Mouse (Mus musculus) embryo, embryonic 11.5 days (tissue): ENCODE results near the gene Plpp7.

Experiments used
- DNase-seq: peaks from one replicate; pipeline ENCODE4 v3.0.0-alpha.2; 2012; ENCODE audit warnings: low read depth, low spot score

Plpp7 gene

DNA sequence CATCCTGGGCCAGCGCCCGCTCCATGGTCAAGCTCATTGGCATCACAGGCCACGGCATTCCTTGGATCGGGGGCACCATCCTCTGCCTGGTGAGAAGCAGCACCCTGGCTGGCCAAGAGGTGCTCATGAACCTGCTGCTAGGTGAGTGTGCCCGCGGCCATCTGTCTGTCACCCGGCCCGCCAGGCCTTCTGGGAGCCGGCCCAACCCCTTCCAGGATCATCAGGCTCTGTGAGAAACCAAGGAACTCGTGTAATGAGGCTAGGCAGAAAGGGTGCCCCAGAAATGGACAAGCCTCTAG lies 743 bp downstream of the Plpp7 start:
- DNase-seq: no peak

DNA sequence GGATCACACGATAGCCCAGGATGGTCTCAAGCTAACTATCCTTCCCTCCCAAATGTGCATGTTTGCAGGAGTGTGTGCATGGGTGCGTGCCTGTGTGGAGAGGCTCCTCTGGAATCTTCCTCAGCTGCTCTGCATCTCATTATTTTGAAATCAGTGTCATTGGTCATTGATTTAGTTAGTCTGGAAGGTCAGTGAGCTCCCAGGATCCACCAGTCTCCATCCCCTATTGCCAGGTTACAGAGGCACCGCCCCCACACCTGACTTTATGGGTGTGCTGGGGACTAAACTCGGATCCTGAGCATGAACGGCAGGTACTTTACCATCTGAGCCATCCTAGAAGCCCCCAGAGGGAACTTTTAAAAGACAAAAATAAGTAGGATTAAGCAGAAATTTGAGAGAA lies 7.6 kb downstream of the Plpp7 start:
- DNase-seq: no peak

DNA sequence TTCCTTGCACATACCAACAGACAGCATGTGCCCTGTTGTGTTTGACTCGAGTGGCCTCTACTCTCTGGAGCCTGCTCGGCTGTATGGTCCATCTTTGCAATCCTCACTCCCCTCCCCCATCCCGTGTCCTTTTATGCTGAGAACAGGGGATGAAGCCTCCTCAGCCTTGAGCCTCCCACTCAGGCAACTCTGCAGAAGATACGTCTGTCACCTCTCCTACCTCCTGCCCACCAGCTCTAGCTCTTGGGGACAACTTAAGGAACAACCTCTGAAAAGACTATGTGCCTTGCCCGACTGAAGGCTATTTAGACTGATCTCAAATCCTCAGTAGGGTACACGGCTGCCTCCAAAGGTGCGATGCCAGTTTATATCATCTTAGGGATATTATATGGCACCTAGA lies 8.2 kb downstream of the Plpp7 start:
- no peak for DNase-seq

DNA sequence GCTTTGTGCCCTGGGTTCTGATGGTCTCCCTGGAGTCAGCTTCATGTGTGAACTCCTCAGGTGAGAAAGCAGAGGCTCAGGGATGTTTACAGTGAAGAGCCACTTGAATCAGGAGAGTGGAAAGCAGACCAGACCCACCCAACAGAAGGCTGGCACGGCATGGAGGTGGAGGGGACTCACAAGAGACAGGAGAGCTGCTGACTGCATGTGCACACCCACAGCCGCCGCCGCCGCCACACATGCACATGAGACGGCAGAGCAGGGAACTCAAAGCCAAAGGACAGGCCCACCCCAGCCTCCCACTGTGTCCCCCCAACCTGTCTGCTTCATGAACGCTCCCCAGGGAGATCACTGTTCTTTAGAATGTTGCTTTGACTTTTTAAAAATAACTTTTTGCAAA lies 8.8 kb downstream of the Plpp7 start:
- no peak for DNase-seq

DNA sequence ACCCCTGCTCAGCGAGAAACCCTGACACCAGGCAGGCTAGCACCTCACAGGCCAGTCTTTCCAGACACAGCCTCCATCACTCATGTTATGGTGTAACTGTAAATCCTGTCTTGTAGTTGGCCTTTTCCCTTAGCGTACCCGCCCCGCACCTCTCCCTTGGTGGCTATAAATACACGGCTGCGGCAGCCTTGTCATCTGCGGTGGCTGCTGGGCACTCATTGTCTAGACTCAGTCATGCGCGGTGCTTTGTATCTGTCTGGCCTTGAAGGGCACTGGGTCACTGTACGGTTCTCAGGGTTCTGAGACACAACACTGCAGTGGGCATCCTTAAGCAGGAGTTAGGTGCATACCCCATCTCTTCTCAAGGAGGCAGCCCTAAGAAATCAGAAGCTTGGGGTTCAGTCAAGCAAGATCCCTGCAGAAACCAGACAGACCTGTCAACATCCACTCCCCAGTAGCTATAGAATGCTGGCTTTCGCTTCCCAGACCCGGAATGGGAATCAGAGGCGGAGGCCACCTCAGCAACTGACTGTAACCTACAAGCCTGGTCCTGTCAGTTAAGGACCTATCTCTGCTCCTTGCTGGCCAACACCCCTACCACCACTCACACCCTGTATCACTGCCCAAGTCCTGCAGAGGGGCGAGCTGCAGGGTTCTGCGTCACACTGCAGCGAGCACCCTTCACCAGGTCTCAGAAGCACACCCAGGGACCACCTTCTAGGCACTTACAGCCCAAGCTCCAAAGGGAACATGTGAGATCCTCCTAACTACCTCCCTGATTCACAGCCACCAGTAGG lies 10.0 kb downstream of the Plpp7 start:
- DNase-seq: no peak

- DNase-seq: no peak
Observed at GRCm38 (mm10) chr2:32105930-32106329, 10.6 kb downstream of the Plpp7 start.

GRCm38 (mm10) chr2:32111268-32111667 lies 15.9 kb downstream of the Plpp7 start:
- no peak for DNase-seq

GRCm38 (mm10) chr2:32112548-32112947 lies 17.2 kb downstream of the Plpp7 start:
- no peak for DNase-seq

GRCm38 (mm10) chr2:32115851-32116268 lies 20.5 kb downstream of the Plpp7 start:
- no peak for DNase-seq

- DNase-seq: no peak
Observed at GRCm38 (mm10) chr2:32119802-32120750, 24.7 kb downstream of the Plpp7 start.

GRCm38 (mm10) chr2:32121150-32121549 lies 25.8 kb downstream of the Plpp7 start:
- DNase-seq: no peak

- no peak for DNase-seq
Observed at GRCm38 (mm10) chr2:32121785-32122184, 26.5 kb downstream of the Plpp7 start.

- no peak for DNase-seq
Observed at GRCm38 (mm10) chr2:32127653-32128535, 32.6 kb downstream of the Plpp7 start.

GRCm38 (mm10) chr2:32128536-32128841 lies 33.2 kb downstream of the Plpp7 start:
- no peak for DNase-seq

- no peak for DNase-seq
Observed at GRCm38 (mm10) chr2:32129383-32130074, 34.2 kb downstream of the Plpp7 start.

- DNase-seq: peak; percentile 53
Observed at GRCm38 (mm10) chr2:32130435-32130834, 35.1 kb downstream of the Plpp7 start.

DNA sequence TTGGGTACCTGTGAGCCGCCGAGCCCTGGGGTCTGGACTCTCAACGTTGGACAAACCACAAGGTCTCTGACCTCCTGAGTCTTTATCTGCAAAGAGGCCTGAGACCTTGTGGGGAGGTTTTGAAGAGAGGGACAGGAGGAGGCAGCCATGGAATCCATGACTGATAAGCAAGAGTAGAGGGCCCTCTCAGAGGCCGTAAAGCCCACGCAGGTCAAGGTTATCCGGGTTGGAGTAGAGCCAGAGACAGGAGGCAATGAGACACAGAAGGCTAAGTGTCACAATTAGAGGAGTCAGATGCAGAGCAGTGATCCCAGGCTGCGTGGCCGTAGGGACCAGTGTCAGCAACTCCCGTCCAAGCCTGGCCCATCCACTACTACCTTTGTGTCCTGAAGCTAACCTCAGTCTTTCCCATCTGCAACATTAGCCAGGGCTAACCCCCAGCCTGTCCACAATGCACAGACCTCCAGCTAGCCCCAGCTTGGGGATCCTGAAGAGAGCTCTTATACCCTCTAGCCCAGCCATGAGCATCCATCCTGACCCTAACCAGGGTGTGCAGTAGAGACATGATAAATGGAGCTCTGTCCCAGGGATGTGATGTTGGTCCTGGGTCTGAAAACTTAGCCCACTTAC lies 36.0 kb downstream of the Plpp7 start:
- DNase-seq: no peak

DNA sequence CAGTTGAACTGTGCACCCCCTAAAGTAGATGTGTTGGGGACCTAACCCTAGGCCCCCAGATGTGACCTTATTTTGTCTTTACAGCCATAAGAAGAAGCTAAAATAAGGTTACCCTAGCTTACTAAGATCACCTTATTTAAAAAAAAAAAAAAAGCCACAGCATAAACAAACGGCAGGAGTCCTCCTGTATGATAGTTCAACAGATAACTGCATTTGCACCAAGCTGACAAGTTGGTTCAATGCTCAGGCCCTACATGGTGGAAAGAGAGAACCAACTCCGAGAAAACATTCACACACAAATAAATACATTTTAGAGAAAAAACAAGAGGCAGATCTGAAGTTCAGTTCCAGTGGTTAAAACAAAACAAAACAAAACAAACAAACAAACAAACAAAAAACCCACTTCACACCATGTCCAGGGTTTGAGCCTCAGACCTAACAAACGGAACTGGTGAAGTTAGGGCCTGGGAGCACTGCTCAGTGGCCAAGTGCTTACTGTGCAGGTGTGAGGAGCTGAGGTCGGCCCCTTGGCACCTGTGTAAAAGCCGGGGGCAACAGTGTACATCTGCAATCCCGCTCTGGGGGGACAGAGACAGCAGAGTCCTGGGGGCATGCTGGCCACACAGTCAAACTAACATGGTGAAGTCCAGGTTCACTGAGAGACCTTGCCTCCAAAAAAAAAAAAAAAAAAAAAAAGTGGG lies 36.7 kb downstream of the Plpp7 start:
- DNase-seq: no peak

GRCm38 (mm10) chr2:32132567-32132992 lies 37.3 kb downstream of the Plpp7 start:
- peak; percentile 61 for DNase-seq

GRCm38 (mm10) chr2:32134039-32134438 lies 38.7 kb downstream of the Plpp7 start:
- peak; percentile 71 for DNase-seq
